Mouse (Mus musculus): ENCODE measurements around the gene Fyn.

GRCm38 (mm10) chr10:39339969-39340236, 28.8 kb upstream of the Fyn start:
- TF ChIP-seq POLR2A (IDR thresholded peaks at IDR 0.05; ENCODE audit: borderline replicate concordance, extremely low read depth, low read depth, low read length), result no peak
- no peak for TF ChIP-seq CTCF (IDR thresholded peaks at IDR 0.05; ENCODE audit: insufficient read depth, low read length)

Measured in lung, adult 2 months (tissue).